Mouse (Mus musculus): ENCODE measurements at regions not wholly inside any gene's neighbourhood (a gene's known extent, or its start where the extent isn't known, plus 50 kb on each side); places are given as distances from the start of the nearest gene placed in this dataset.

- no peaks in the 10 kb centered on the region for H3K9me3 ChIP-seq (ENCODE audit: low read length)
- 85% methylated on average over 2 of the region's 2 CpGs for WGBS
- no peak overlapping the region for H3K9ac ChIP-seq (replicated peaks; ENCODE audit: low read depth)
- ATAC-seq (no peak), DNase-seq (ENCODE audit: low spot score) (no peak)
- no peaks in the 10 kb centered on the region for H3K36me3 ChIP-seq (ENCODE audit: insufficient read depth, low read length)
- no peaks in the 10 kb centered on the region for H3K27me3 ChIP-seq (replicated peaks; ENCODE audit: insufficient read depth, low read length)
- TF ChIP-seq CTCF (IDR thresholded peaks at IDR 0.05) (no peak), EP300 (IDR thresholded peaks at IDR 0.05) (no peak)
- no peak overlapping the region for H3K4me3 ChIP-seq (ENCODE audit: low read depth, low read length)
- no peaks in the 10 kb centered on the region for H3K4me1 ChIP-seq (ENCODE audit: insufficient read depth, low read depth, low read length)
- no peak overlapping the region for H3K4me2 ChIP-seq (replicated peaks; ENCODE audit: low read depth, low read length)
- no peak overlapping the region for H3K27ac ChIP-seq (ENCODE audit: low read length)
These were observed 107.6 kb upstream of the Tmem108 start for GRCm38 (mm10) chr9:103869276-103869675.

- H3K9ac ChIP-seq (replicated peaks; ENCODE audit: low read depth): no peak overlapping the region
- 39% methylated on average over 1 of the region's 1 CpGs for WGBS
These were observed 110.5 kb upstream of the Tmem108 start for GRCm38 (mm10) chr9:103872119-103872518.

GRCm38 (mm10) chr9:103873876-103874275 lies 112.2 kb upstream of the Tmem108 start:
- whole genome bisulfite sequencing: 75% methylated on average over 9 of the region's 9 CpGs
- H3K4me3 ChIP-seq (ENCODE audit: low read depth, low read length): no peak overlapping the region
- TF ChIP-seq EP300 (IDR thresholded peaks at IDR 0.05): no peak
- TF ChIP-seq CTCF (IDR thresholded peaks at IDR 0.05): no peak
- ATAC-seq: no peak
- no peak for DNase-seq (ENCODE audit: low spot score)
- no peaks in the 10 kb centered on the region for H3K36me3 ChIP-seq (ENCODE audit: insufficient read depth, low read length)
- H3K9me3 ChIP-seq (ENCODE audit: low read length): no peaks in the 10 kb centered on the region
- H3K4me2 ChIP-seq (replicated peaks; ENCODE audit: low read depth, low read length): no peak overlapping the region
- H3K27ac ChIP-seq (ENCODE audit: low read length): no peak overlapping the region
- H3K27me3 ChIP-seq (replicated peaks; ENCODE audit: insufficient read depth, low read length): no peaks in the 10 kb centered on the region
- H3K4me1 ChIP-seq (ENCODE audit: insufficient read depth, low read depth, low read length): no peaks in the 10 kb centered on the region
- H3K9ac ChIP-seq (replicated peaks; ENCODE audit: low read depth): no peak overlapping the region

More at GRCm38 (mm10) chr9:103872119-103872518, 110.5 kb upstream of the Tmem108 start:
- H3K4me3 ChIP-seq (ENCODE audit: low read depth, low read length): no peak overlapping the region
- DNase-seq (ENCODE audit: low spot score) (peak; percentile 18), ATAC-seq (peak; percentile 41)
- no peak overlapping the region for H3K27ac ChIP-seq (ENCODE audit: low read length)
- H3K9me3 ChIP-seq (ENCODE audit: low read length): no peaks in the 10 kb centered on the region
- no peaks in the 10 kb centered on the region for H3K27me3 ChIP-seq (replicated peaks; ENCODE audit: insufficient read depth, low read length)
- no peaks in the 10 kb centered on the region for H3K4me1 ChIP-seq (ENCODE audit: insufficient read depth, low read depth, low read length)
- H3K4me2 ChIP-seq (replicated peaks; ENCODE audit: low read depth, low read length): no peak overlapping the region
- no peaks in the 10 kb centered on the region for H3K36me3 ChIP-seq (ENCODE audit: insufficient read depth, low read length)
- TF ChIP-seq CTCF (IDR thresholded peaks at IDR 0.05) (no peak), EP300 (IDR thresholded peaks at IDR 0.05) (peak; percentile 57)

GRCm38 (mm10) chr9:103877851-103878250 lies 116.2 kb upstream of the Tmem108 start:
- Histone ChIP-seq H3K27ac (ENCODE audit: low read length) (no peak overlapping the region), H3K9ac (replicated peaks; ENCODE audit: low read depth) (no peak overlapping the region), H3K36me3 (ENCODE audit: insufficient read depth, low read length) (no peaks in the 10 kb centered on the region), H3K4me3 (ENCODE audit: low read depth, low read length) (no peak overlapping the region), H3K9me3 (ENCODE audit: low read length) (no peaks in the 10 kb centered on the region), H3K4me1 (ENCODE audit: insufficient read depth, low read depth, low read length) (no peaks in the 10 kb centered on the region), H3K4me2 (replicated peaks; ENCODE audit: low read depth, low read length) (no peak overlapping the region), H3K27me3 (replicated peaks; ENCODE audit: insufficient read depth, low read length) (no peaks in the 10 kb centered on the region)
- 82% methylated on average over 2 of the region's 2 CpGs for WGBS
- no peak for TF ChIP-seq CTCF (IDR thresholded peaks at IDR 0.05)
- TF ChIP-seq EP300 (IDR thresholded peaks at IDR 0.05): no peak
- DNase-seq (ENCODE audit: low spot score) (no peak), ATAC-seq (no peak)

GRCm38 (mm10) chr9:103892827-103893226 lies 109.5 kb upstream of the Nphp3 start:
- no peak overlapping the region for H3K4me3 ChIP-seq (ENCODE audit: low read depth, low read length)
- H3K4me2 ChIP-seq (replicated peaks; ENCODE audit: low read depth, low read length): no peak overlapping the region
- no peaks in the 10 kb centered on the region for H3K36me3 ChIP-seq (ENCODE audit: insufficient read depth, low read length)
- DNase-seq (ENCODE audit: low spot score) (peak; percentile 64), ATAC-seq (peak; percentile 41; the same call in 1 of the 2 replicates)
- WGBS: 45% methylated on average over 4 of the region's 4 CpGs
- no peak overlapping the region for H3K27ac ChIP-seq (ENCODE audit: low read length)
- no peaks in the 10 kb centered on the region for H3K4me1 ChIP-seq (ENCODE audit: insufficient read depth, low read depth, low read length)
- H3K9me3 ChIP-seq (ENCODE audit: low read length): no peaks in the 10 kb centered on the region
- TF ChIP-seq EP300 (IDR thresholded peaks at IDR 0.05) (no peak), CTCF (IDR thresholded peaks at IDR 0.05) (no peak)
- no peaks in the 10 kb centered on the region for H3K27me3 ChIP-seq (replicated peaks; ENCODE audit: insufficient read depth, low read length)
- no peak overlapping the region for H3K9ac ChIP-seq (replicated peaks; ENCODE audit: low read depth)

GRCm38 (mm10) chr9:103894376-103894775 lies 108.0 kb upstream of the Nphp3 start:
- Histone ChIP-seq H3K4me1 (ENCODE audit: insufficient read depth, low read depth, low read length) (no peaks in the 10 kb centered on the region), H3K4me2 (replicated peaks; ENCODE audit: low read depth, low read length) (no peak overlapping the region), H3K9ac (replicated peaks; ENCODE audit: low read depth) (no peak overlapping the region), H3K27me3 (replicated peaks; ENCODE audit: insufficient read depth, low read length) (no peaks in the 10 kb centered on the region), H3K9me3 (ENCODE audit: low read length) (no peaks in the 10 kb centered on the region), H3K4me3 (ENCODE audit: low read depth, low read length) (no peak overlapping the region), H3K27ac (ENCODE audit: low read length) (no peak overlapping the region), H3K36me3 (ENCODE audit: insufficient read depth, low read length) (no peaks in the 10 kb centered on the region)
- DNase-seq (ENCODE audit: low spot score): no peak
- ATAC-seq: no peak
- TF ChIP-seq EP300 (IDR thresholded peaks at IDR 0.05): no peak
- TF ChIP-seq CTCF (IDR thresholded peaks at IDR 0.05): no peak
- WGBS: 89% methylated on average over 2 of the region's 2 CpGs

- Histone ChIP-seq H3K27ac (ENCODE audit: low read length) (no peak overlapping the region), H3K9ac (replicated peaks; ENCODE audit: low read depth) (no peak overlapping the region), H3K9me3 (ENCODE audit: low read length) (no peaks in the 10 kb centered on the region), H3K4me3 (ENCODE audit: low read depth, low read length) (no peak overlapping the region), H3K4me1 (ENCODE audit: insufficient read depth, low read depth, low read length) (no peaks in the 10 kb centered on the region), H3K27me3 (replicated peaks; ENCODE audit: insufficient read depth, low read length) (no peaks in the 10 kb centered on the region), H3K4me2 (replicated peaks; ENCODE audit: low read depth, low read length) (no peak overlapping the region), H3K36me3 (ENCODE audit: insufficient read depth, low read length) (no peaks in the 10 kb centered on the region)
- 70% methylated on average over 2 of the region's 2 CpGs for WGBS
- TF ChIP-seq CTCF (IDR thresholded peaks at IDR 0.05): no peak
- no peak for ATAC-seq
- no peak for DNase-seq (ENCODE audit: low spot score)
These were observed 103.0 kb upstream of the Nphp3 start for GRCm38 (mm10) chr9:103899311-103899710.

All from lung, postnatal 0 days (tissue).